Mouse (Mus musculus) heart, embryonic 10.5 days (tissue): Measurements from ENCODE around the gene Fam8a1. TPM values are rescaled to one million over a fixed set of nuclear protein-coding genes. Genes with fewer than 3 reads are reported as not detected.

Experiments used
- DNase-seq: peaks from one replicate; pipeline ENCODE4 v3.0.0-alpha.2; 2017; ENCODE audit warnings: low spot score
- H3K27ac ChIP-seq: fragments of 300-500 bp; sonication (generic); 2 replicates; pipeline ENCODE4 v1.5.1; 2016; ENCODE audit warnings: mild to moderate bottlenecking
- H3K27me3 ChIP-seq: fragments of 300-500 bp; sonication (generic); 2 replicates; pipeline ENCODE4 v1.6.1; 2016; ENCODE audit warnings: mild to moderate bottlenecking; ENCODE audit not compliant: poor library complexity, insufficient read depth, severe bottlenecking
- H3K36me3 ChIP-seq: fragments of 300-500 bp; sonication (generic); 2 replicates; pipeline ENCODE4 v1.6.1; 2016; ENCODE audit warnings: mild to moderate bottlenecking, moderate library complexity
- H3K4me1 ChIP-seq: fragments of 300-500 bp; sonication (generic); 2 replicates; pipeline ENCODE4 v1.6.1; 2016; ENCODE audit warnings: mild to moderate bottlenecking
- H3K4me3 ChIP-seq: fragments of 300-500 bp; sonication (generic); 2 replicates; pipeline ENCODE4 v1.5.1; 2016; ENCODE audit warnings: mild to moderate bottlenecking, moderate library complexity
- H3K9me3 ChIP-seq: fragments of 300-500 bp; sonication (generic); 2 replicates; pipeline ENCODE4 v1.6.1; 2016; ENCODE audit warnings: mild to moderate bottlenecking, moderate library complexity
- WGBS: fragments of 180-500 bp; shearing (Covaris S2); methylation state at CpG from one replicate; pipeline ENCODE4 v1.1.7; 2016; 5-methylcytosine and 5-hydroxymethylcytosine counted together
- polyA plus RNA-seq: library from polyadenylated mRNA; unstranded; fragments of >200 nt; fragmentation: Nextera tagmentation; extraction: Ambion mirVana; gene quantifications from 2 replicates; pipeline ENCODE4 v1.2.1, GENCODE M21; 2016

Gene Fam8a1
- polyA plus RNA-seq, 1 experiment from 2014 or later, result 11.6 TPM

DNA sequence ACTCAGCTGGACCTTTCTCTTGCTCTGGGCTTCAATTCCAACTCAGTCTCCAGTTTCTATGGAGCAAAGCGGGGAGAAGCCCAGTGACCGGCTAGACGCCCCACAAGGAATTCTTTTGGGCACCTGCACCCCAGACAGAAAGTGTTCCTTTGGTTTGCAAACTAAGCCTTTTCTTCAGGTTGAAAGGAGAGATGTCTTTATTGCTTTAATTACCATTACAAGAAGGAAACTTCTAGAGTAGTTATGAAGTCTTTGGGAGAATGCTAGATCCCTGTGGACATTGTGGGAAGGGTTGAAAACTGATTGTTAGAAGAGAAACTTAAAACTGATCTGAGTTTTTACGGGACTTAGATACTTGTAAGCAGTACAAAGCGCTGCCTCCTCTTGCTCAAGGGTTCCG lies 23.8 kb upstream of the Fam8a1 start:
- 82% methylated on average over 6 of the region's 6 CpGs for WGBS
- no peak overlapping the region for H3K4me3 ChIP-seq
- H3K27me3 ChIP-seq, result no peaks in the 10 kb centered on the region
- peaks cover 66% of the 10 kb centered on the region for H3K36me3 ChIP-seq
- H3K27ac ChIP-seq, result no peak overlapping the region
- no peak for DNase-seq
- H3K9me3 ChIP-seq, result no peaks in the 10 kb centered on the region; the same call in 1 of the 2 replicates
- no peaks in the 10 kb centered on the region for H3K4me1 ChIP-seq

DNA sequence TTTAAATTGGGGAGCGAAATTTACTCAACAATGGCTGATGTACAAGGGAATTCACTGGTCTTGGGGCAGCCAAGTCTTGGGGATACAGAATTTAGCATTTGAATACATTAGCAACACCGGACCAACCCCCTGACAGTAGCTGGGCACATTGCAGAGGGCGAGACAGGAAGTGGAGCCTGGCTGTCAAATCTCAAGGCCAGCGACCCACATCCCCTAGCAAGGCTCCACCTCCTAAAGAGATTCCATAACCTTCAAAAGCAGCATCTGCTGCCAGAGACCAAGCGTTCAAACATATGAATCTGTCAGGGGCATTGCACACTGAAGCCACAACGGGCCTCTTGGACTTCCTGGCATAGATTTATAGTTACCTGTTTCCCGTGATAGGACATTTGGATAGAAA lies 17.5 kb upstream of the Fam8a1 start:
- Histone ChIP-seq H3K4me1 (0 out of 2 replicates have a peak, but pooled peaks cover 2% of the 10 kb centered on the region), H3K27ac (no peak overlapping the region), H3K9me3 (no peaks in the 10 kb centered on the region), H3K4me3 (no peak overlapping the region), H3K36me3 (peaks cover 35% of the 10 kb centered on the region), H3K27me3 (no peaks in the 10 kb centered on the region)
- DNase-seq, result no peak
- WGBS, result 83% methylated on average over 7 of the region's 7 CpGs

GRCm38 (mm10) chr13:46652671-46653070 lies 16.7 kb upstream of the Fam8a1 start:
- Histone ChIP-seq H3K9me3 (no peaks in the 10 kb centered on the region), H3K4me1 (0 out of 2 replicates have a peak, but pooled peaks cover 2% of the 10 kb centered on the region), H3K4me3 (no peak overlapping the region), H3K27me3 (no peaks in the 10 kb centered on the region), H3K27ac (no peak overlapping the region), H3K36me3 (peaks cover 28% of the 10 kb centered on the region)
- WGBS, result 92% methylated on average over 7 of the region's 7 CpGs
- no peak for DNase-seq

DNA sequence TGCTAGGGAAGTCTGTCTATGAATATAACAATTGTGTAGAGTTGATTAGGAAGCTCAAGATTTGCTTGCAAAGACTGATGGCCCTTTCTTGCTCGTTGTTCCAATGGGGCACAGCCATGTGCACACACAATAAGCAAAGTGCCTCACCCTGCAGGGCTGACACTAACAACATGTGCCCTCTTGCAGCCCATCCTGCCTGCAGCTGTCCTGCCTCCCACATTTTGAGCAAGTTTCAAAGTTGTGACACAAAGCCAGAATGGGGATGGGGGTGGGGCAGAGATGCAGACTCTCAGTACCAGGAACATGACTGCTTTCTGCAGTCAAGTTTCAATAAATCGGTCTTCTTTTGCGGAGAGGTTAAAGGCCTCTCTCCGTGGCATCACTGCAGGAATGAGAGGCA lies 15.7 kb upstream of the Fam8a1 start:
- Histone ChIP-seq H3K27me3 (no peaks in the 10 kb centered on the region), H3K36me3 (peaks cover 20% of the 10 kb centered on the region; the same call in 1 of the 2 replicates), H3K4me1 (0 out of 2 replicates have a peak, but pooled peaks cover 2% of the 10 kb centered on the region), H3K27ac (no peak overlapping the region), H3K9me3 (no peaks in the 10 kb centered on the region), H3K4me3 (no peak overlapping the region)
- 87% methylated on average over 4 of the region's 4 CpGs for WGBS
- DNase-seq, result no peak

DNA sequence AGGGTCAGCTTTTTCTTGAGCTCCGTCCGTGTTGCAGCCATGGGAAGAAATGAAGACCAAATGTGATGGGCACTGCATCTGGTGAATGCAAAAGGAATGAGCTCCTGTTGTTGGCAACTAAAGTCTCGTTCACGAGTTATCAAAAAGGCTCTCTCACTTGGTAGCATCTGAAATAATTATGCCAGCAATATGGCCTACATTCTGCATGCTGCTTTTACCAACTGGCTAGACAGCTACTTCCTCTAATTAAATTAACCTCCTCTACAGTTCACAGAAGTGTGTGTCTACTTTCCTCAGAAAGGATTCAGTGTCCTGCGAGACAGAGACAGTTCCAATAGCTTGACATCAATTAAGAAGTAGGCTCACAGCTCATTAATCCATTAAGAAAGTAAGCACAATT lies 14.8 kb upstream of the Fam8a1 start:
- Histone ChIP-seq H3K27me3 (no peaks in the 10 kb centered on the region), H3K4me1 (0 out of 2 replicates have a peak, but pooled peaks cover 2% of the 10 kb centered on the region), H3K9me3 (no peaks in the 10 kb centered on the region), H3K27ac (no peak overlapping the region), H3K36me3 (peaks cover 13% of the 10 kb centered on the region; the same call in 1 of the 2 replicates), H3K4me3 (no peak overlapping the region)
- 85% methylated on average over 5 of the region's 5 CpGs for WGBS
- DNase-seq, result no peak

GRCm38 (mm10) chr13:46659211-46659610 lies 10.1 kb upstream of the Fam8a1 start:
- DNase-seq, result no peak
- WGBS, result 87% methylated on average over 5 of the region's 5 CpGs
- Histone ChIP-seq H3K27ac (no peak overlapping the region), H3K9me3 (no peaks in the 10 kb centered on the region), H3K4me1 (peaks cover 5% of the 10 kb centered on the region; the same call in 1 of the 2 replicates), H3K27me3 (no peaks in the 10 kb centered on the region), H3K4me3 (no peak overlapping the region), H3K36me3 (no peaks in the 10 kb centered on the region)

DNA sequence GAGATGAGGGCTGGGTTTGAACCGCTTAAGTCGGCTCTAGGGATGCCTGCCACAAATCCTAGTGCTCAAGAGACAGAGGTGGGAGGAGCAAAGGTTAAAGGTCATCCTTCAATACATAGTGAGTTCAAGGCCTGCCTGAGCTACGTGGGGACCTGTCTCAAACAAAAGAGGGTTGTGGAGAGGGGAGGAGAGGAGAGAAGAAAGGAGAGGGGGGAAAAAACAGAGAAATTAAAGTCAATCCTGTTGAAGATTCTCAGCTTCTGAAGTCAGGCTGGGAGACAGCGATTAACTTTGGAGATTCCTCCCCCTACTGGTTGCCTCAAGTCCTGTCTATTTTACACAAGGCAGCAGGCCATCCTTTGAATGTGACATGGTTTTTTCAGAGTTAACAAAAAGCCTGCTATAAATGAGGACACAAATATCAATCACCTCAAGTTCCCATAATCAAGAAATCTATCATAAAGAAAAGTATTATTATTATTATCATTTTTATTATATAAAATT lies 5.8 kb upstream of the Fam8a1 start:
- no peaks in the 10 kb centered on the region for H3K27me3 ChIP-seq
- WGBS, result 38% methylated on average over 4 of the region's 4 CpGs
- no peak for DNase-seq

GRCm38 (mm10) chr13:46669620-46670271 lies 424 bp downstream of the Fam8a1 start:
- DNase-seq, result no peak
- Histone ChIP-seq H3K36me3 (peaks cover 33% of the 10 kb centered on the region), H3K27ac (peak overlapping the region; percentile 95), H3K9me3 (no peaks in the 10 kb centered on the region), H3K4me1 (peaks cover 7% of the 10 kb centered on the region), H3K27me3 (no peaks in the 10 kb centered on the region), H3K4me3 (peak overlapping the region; percentile 94)
- WGBS, result 1% methylated on average over 70 of the region's 96 CpGs

More for the DNA sequence above, 5.8 kb upstream of the Fam8a1 start:
- Histone ChIP-seq H3K36me3 (no peaks in the 10 kb centered on the region), H3K4me1 (peaks cover 5% of the 10 kb centered on the region; the same call in 1 of the 2 replicates), H3K4me3 (no peak overlapping the region), H3K9me3 (no peaks in the 10 kb centered on the region), H3K27ac (no peak overlapping the region; the same call in 1 of the 2 replicates)

GRCm38 (mm10) chr13:46670514-46670913 lies 1.2 kb downstream of the Fam8a1 start:
- peaks cover 41% of the 10 kb centered on the region for H3K36me3 ChIP-seq
- WGBS, result 44% methylated on average over 9 of the region's 9 CpGs
- peak overlapping the region; percentile 95; the same call in 1 of the 2 replicates for H3K27ac ChIP-seq
- no peaks in the 10 kb centered on the region for H3K27me3 ChIP-seq
- no peaks in the 10 kb centered on the region for H3K9me3 ChIP-seq
- H3K4me3 ChIP-seq, result peak overlapping the region; percentile 94
- H3K4me1 ChIP-seq, result peaks cover 7% of the 10 kb centered on the region
- no peak for DNase-seq

DNA sequence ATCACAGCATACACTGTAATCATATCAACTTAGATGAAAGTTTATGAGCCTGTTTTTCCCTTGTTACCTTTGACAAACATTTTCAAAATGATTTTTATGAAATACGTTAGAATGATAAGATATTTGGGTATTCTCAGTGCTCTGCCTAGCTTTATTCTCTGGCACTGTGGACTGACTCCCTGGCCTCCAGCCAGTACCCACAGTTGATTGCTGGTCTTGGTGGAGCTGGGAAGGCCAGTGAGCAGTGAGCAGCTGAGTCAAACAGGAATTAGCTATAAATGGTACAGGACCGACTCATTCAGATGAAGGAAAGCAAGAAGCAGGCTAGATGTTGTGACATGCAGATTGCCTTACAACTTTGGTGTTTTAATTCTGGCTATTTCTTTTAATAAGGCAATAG lies 5.3 kb downstream of the Fam8a1 start:
- WGBS, result 82% methylated on average over 2 of the region's 2 CpGs
- Histone ChIP-seq H3K9me3 (no peaks in the 10 kb centered on the region), H3K36me3 (peaks cover 70% of the 10 kb centered on the region), H3K27me3 (no peaks in the 10 kb centered on the region), H3K4me1 (peaks cover 7% of the 10 kb centered on the region), H3K4me3 (no peak overlapping the region), H3K27ac (no peak overlapping the region)
- no peak for DNase-seq

GRCm38 (mm10) chr13:46677721-46678120 lies 8.4 kb downstream of the Fam8a1 start:
- WGBS, result 86% methylated on average over 4 of the region's 4 CpGs
- no peak for DNase-seq
- Histone ChIP-seq H3K4me1 (no peaks in the 10 kb centered on the region), H3K9me3 (no peaks in the 10 kb centered on the region), H3K36me3 (peaks cover 77% of the 10 kb centered on the region), H3K27me3 (no peaks in the 10 kb centered on the region), H3K4me3 (no peak overlapping the region), H3K27ac (no peak overlapping the region)

GRCm38 (mm10) chr13:46682921-46683320 lies 13.6 kb downstream of the Fam8a1 start:
- Histone ChIP-seq H3K36me3 (peaks cover 83% of the 10 kb centered on the region), H3K27ac (no peak overlapping the region)
- WGBS, result 86% methylated on average over 2 of the region's 2 CpGs

GRCm38 (mm10) chr13:46683370-46683769 lies 14.0 kb downstream of the Fam8a1 start:
- no peaks in the 10 kb centered on the region for H3K9me3 ChIP-seq
- no peak overlapping the region for H3K27ac ChIP-seq
- no peaks in the 10 kb centered on the region for H3K27me3 ChIP-seq
- H3K4me3 ChIP-seq, result no peak overlapping the region
- no peak for DNase-seq
- peaks cover 82% of the 10 kb centered on the region for H3K36me3 ChIP-seq
- H3K4me1 ChIP-seq, result no peaks in the 10 kb centered on the region
- WGBS, result 87% methylated on average over 1 of the region's 1 CpGs

More at GRCm38 (mm10) chr13:46682921-46683320, 13.6 kb downstream of the Fam8a1 start:
- no peak for DNase-seq
- no peaks in the 10 kb centered on the region for H3K4me1 ChIP-seq
- H3K9me3 ChIP-seq, result no peaks in the 10 kb centered on the region
- H3K4me3 ChIP-seq, result no peak overlapping the region
- H3K27me3 ChIP-seq, result no peaks in the 10 kb centered on the region
